ENCODE assay signal across 18 mouse cellular contexts in the genomic region with DNA sequence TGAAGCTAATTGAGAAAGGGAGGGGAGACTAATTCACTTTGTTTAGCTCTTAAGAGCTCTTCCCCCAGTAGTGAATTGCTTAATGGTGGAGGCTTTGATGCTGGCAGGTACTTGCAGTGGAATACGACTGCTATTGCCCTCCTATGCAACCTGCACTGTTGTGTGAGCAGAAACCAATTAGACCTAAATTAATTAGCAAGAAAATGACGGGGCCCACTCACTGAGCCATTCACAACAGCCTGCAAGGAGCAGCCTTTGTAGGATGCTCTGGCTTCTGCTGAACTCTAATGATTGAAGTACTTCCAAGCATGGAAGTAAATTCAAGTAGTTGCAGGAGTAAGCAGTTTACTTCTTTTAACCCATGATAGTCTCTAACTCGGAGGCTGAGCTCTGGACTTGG. TPM values are rescaled to one million over a fixed set of nuclear protein-coding genes. Genes with fewer than 3 reads are reported as not detected.
DNase-seq lines count a peak whose midpoint lies in the region; ATAC-seq lines count a peak whose summit lies in the region.
"Had no signal": no experiment of that assay in that cellular context is flagged by ENCODE, and none has a peak within 500 bp of the region (broad histone marks: within the 10 kb centered on the region; RNA-seq: fewer than 3 reads in every experiment).

No protein-coding gene starts in this region.

- WGBS in hindbrain, embryonic 16.5 days: 38% methylated on average over 3 of the region's 3 CpGs
- 55% methylated on average over 3 of the region's 3 CpGs for WGBS in hindbrain, embryonic 12.5 days
- 7% methylated on average over 3 of the region's 3 CpGs for WGBS in forebrain, embryonic 14.5 days
- WGBS in limb, embryonic 10.5 days: 32% methylated on average over 3 of the region's 3 CpGs

- no peaks in the 10 kb centered on the region for H3K36me3 ChIP-seq in hindbrain, embryonic 16.5 days (ENCODE audit: control insufficient read depth, insufficient read depth, low read length)
- no peaks in the 10 kb centered on the region for H3K36me3 ChIP-seq in hindbrain, embryonic 12.5 days
- H3K36me3 ChIP-seq in forebrain, embryonic 14.5 days (ENCODE audit: control insufficient read depth, insufficient read depth, low read length): no peaks in the 10 kb centered on the region
- H3K36me3 ChIP-seq in limb, embryonic 10.5 days: no peaks in the 10 kb centered on the region
- H3K36me3 ChIP-seq: embryonic facial prominence, embryonic 15.5 days; heart, embryonic 10.5 days; hindbrain, embryonic 13.5 days; intestine, embryonic 15.5 days had no signal

- H3K27me3 ChIP-seq in hindbrain, embryonic 16.5 days (replicated peaks; ENCODE audit: control insufficient read depth, insufficient read depth, low read length): no peaks in the 10 kb centered on the region
- H3K27me3 ChIP-seq in hindbrain, embryonic 12.5 days: no peaks in the 10 kb centered on the region
- no peaks in the 10 kb centered on the region for H3K27me3 ChIP-seq in forebrain, embryonic 14.5 days (replicated peaks; ENCODE audit: control insufficient read depth, insufficient read depth, low read length)
- H3K27me3 ChIP-seq in limb, embryonic 10.5 days (ENCODE audit: low read depth, poor library complexity, severe bottlenecking): no peaks in the 10 kb centered on the region
- H3K27me3 ChIP-seq: embryonic facial prominence, embryonic 15.5 days; hindbrain, embryonic 13.5 days; intestine, embryonic 15.5 days had no signal

- no peaks in the 10 kb centered on the region for H3K9me3 ChIP-seq in hindbrain, embryonic 16.5 days (ENCODE audit: control insufficient read depth, low read length)
- no peaks in the 10 kb centered on the region for H3K9me3 ChIP-seq in hindbrain, embryonic 12.5 days (replicated peaks)
- no peaks in the 10 kb centered on the region for H3K9me3 ChIP-seq in forebrain, embryonic 14.5 days (replicated peaks; ENCODE audit: control insufficient read depth, low read length)
- no peaks in the 10 kb centered on the region for H3K9me3 ChIP-seq in limb, embryonic 10.5 days (replicated peaks)
- H3K9me3 ChIP-seq: embryonic facial prominence, embryonic 15.5 days; heart, embryonic 10.5 days; hindbrain, embryonic 13.5 days; intestine, embryonic 15.5 days had no signal

- DNase-seq in forebrain, embryonic 14.5 days (ENCODE audit: low spot score): peak; percentile 81
- no peak for DNase-seq in limb, embryonic 10.5 days (ENCODE audit: low spot score)
- DNase-seq in thymus, postnatal 25 days: no peak
- no peak for DNase-seq in cerebellum, postnatal 36 days
- DNase-seq: adrenal gland, postnatal 10 days; cerebellum, adult 11-12 months; cerebellum, adult 9-10 months; gastrocnemius, postnatal 14 days; heart, postnatal 10 days; heart, postnatal 4 days; kidney, adult 18-20 months had no signal

- ATAC-seq in hindbrain, embryonic 16.5 days: peak; percentile 25; the same call in 1 of the 2 replicates
- no peak for ATAC-seq in hindbrain, embryonic 12.5 days (ENCODE audit: low FRiP score)
- ATAC-seq in forebrain, embryonic 14.5 days: peak; percentile 57
- no peak for ATAC-seq in erythroid progenitor cell, adult 5-6 weeks (replicated peaks; ENCODE audit: low FRiP score, poor library complexity, severe bottlenecking)
- ATAC-seq: intestine, embryonic 15.5 days had no signal

- no peak overlapping the region for H3K27ac ChIP-seq in hindbrain, embryonic 16.5 days (ENCODE audit: low read depth, low read length)
- no peak overlapping the region for H3K27ac ChIP-seq in hindbrain, embryonic 12.5 days
- H3K27ac ChIP-seq in forebrain, embryonic 14.5 days (ENCODE audit: low read depth, low read length): no peak overlapping the region
- H3K27ac ChIP-seq in limb, embryonic 10.5 days: peak overlapping the region; percentile 75
- H3K27ac ChIP-seq: embryonic facial prominence, embryonic 15.5 days; heart, embryonic 10.5 days; hindbrain, embryonic 13.5 days; intestine, embryonic 15.5 days had no signal

- no peak overlapping the region for H3K9ac ChIP-seq in hindbrain, embryonic 16.5 days (ENCODE audit: low read depth, low read length)
- H3K9ac ChIP-seq in hindbrain, embryonic 12.5 days: no peak overlapping the region
- no peak overlapping the region for H3K9ac ChIP-seq in forebrain, embryonic 14.5 days (ENCODE audit: low read length)
- H3K9ac ChIP-seq: embryonic facial prominence, embryonic 15.5 days; hindbrain, embryonic 13.5 days; intestine, embryonic 15.5 days had no signal

- no peak overlapping the region for H3K4me2 ChIP-seq in hindbrain, embryonic 16.5 days (ENCODE audit: low read length)
- no peak overlapping the region for H3K4me2 ChIP-seq in hindbrain, embryonic 12.5 days (replicated peaks)
- peak overlapping the region; percentile 8; the same call in 1 of the 2 replicates for H3K4me2 ChIP-seq in forebrain, embryonic 14.5 days (ENCODE audit: low read length)
- H3K4me2 ChIP-seq: embryonic facial prominence, embryonic 15.5 days; hindbrain, embryonic 13.5 days; intestine, embryonic 15.5 days had no signal

- peaks cover 12% of the 10 kb centered on the region for H3K4me1 ChIP-seq in hindbrain, embryonic 16.5 days (ENCODE audit: control insufficient read depth, insufficient read depth, low read depth, low read length)
- peaks cover 19% of the 10 kb centered on the region for H3K4me1 ChIP-seq in hindbrain, embryonic 12.5 days
- H3K4me1 ChIP-seq in forebrain, embryonic 14.5 days (ENCODE audit: control insufficient read depth, insufficient read depth, low read length): peaks cover 21% of the 10 kb centered on the region
- H3K4me1 ChIP-seq in limb, embryonic 10.5 days: peaks cover 58% of the 10 kb centered on the region

- H3K4me3 ChIP-seq in hindbrain, embryonic 16.5 days (ENCODE audit: low read length): no peak overlapping the region
- no peak overlapping the region for H3K4me3 ChIP-seq in hindbrain, embryonic 12.5 days
- H3K4me3 ChIP-seq in forebrain, embryonic 14.5 days (ENCODE audit: low read depth, low read length): no peak overlapping the region
- H3K4me3 ChIP-seq in limb, embryonic 10.5 days: no peak overlapping the region
- H3K4me3 ChIP-seq: embryonic facial prominence, embryonic 15.5 days; heart, embryonic 10.5 days; hindbrain, embryonic 13.5 days; intestine, embryonic 15.5 days had no signal

RNA-seq across cellular contexts. Expression of a gene that starts 54.8 kb away (rescaled TPM):
- 25.4 and 29.7 TPM in 2 replicates for polyA plus RNA-seq in hindbrain, embryonic 16.5 days (2015; fragmentation: Nextera tagmentation; extraction: Ambion mirVana)
- 14.6 and 17.2 TPM in 2 replicates for polyA plus RNA-seq in hindbrain, embryonic 12.5 days (2016; fragmentation: Nextera tagmentation; extraction: Ambion mirVana)
- polyA plus RNA-seq in forebrain, embryonic 14.5 days (2014; fragmentation: Nextera tagmentation; extraction: Ambion mirVana): 13.8 and 18.1 TPM in 2 replicates
- polyA plus RNA-seq in limb, embryonic 10.5 days (2016; fragmentation: Nextera tagmentation; extraction: Ambion mirVana): 6.9 and 7.8 TPM in 2 replicates
- 3.4 and 6.1 TPM in 2 replicates for total RNA-seq in erythroid progenitor cell, adult 5-6 weeks (2015; ENCODE audit: low replicate concordance)
- total RNA-seq in erythroid progenitor cell, adult 5-6 weeks (2017; ENCODE audit: low replicate concordance): 1.8 and 11.4 TPM in 2 replicates

Comparison
In these comparisons a context has a peak if more than half of its experiments do, and no peak if none do; other contexts are left out.
1. ATAC-seq: peak in hindbrain, embryonic 16.5 days (single experiment) and forebrain, embryonic 14.5 days (single experiment); none in hindbrain, embryonic 12.5 days (single experiment) and erythroid progenitor cell, adult 5-6 weeks (single experiment).